In the genomic region with DNA sequence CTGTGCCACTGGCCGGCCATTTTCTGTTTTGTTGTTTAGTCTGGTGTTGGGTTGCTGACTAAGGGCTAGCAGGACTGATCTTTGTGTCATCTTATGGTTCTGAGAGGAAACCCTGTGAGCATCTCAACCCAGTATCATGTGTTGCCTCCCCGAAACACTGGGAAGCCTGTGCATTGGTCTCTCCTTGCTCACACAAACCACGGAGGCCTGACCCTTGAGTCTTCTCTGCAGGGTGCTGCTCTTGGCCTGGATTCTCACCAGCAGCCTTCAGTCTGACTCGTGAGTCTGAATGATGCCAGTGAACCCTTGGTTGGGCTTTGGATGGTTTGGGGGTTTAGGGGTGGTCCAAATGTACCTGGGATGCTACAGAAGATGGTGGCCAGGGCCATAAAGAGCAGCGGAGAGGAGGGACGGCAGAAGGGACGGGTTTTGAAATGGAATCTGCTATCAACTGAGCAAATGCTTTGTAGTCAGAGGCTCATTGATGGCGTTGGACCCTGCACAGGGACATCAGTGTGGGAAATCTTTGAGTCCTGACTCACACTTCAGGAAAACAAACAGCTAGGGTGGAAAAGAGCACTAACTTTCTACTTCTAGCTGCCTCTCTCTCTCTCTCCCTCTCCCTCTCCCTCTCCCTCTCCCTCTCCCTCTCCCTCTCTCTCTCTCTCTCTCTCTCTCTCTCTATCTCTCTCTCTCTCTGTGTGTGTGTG, we compare ENCODE assay signal across 26 mouse cellular contexts. TPM values are rescaled to one million over a fixed set of nuclear protein-coding genes. Genes with fewer than 3 reads are reported as not detected.
DNase-seq lines count a peak whose midpoint lies in the region; ATAC-seq and TF ChIP-seq lines count a peak whose summit lies in the region.
"Had no signal": no experiment of that assay in that cellular context is flagged by ENCODE, and none has a peak within 500 bp of the region (broad histone marks: within the 10 kb centered on the region; RNA-seq: fewer than 3 reads in every experiment).

No protein-coding gene starts in this region.

- no peak overlapping the region for H3K4me2 ChIP-seq in hindbrain, embryonic 11.5 days (replicated peaks; ENCODE audit: low read depth, low read length)
- H3K4me2 ChIP-seq in forebrain, embryonic 14.5 days (ENCODE audit: low read length), result no peak overlapping the region

- DNase-seq in 3T3-L1 (ENCODE audit: low read depth, low spot score), result peak; percentile 78
- peak; percentile 62 for DNase-seq in Muller cell, postnatal 12 days (ENCODE audit: inconsistent ontology term)
- DNase-seq in NIH3T3 (ENCODE audit: low read depth), result peak; percentile 76
- DNase-seq in hindbrain, embryonic 11.5 days (ENCODE audit: low spot score), result no peak
- DNase-seq in right cerebral cortex, postnatal 4 days, result no peak
- DNase-seq in forebrain, embryonic 14.5 days (ENCODE audit: low spot score), result no peak
- DNase-seq in gastrocnemius, postnatal 10 days, result no peak
- DNase-seq: adrenal gland, adult 2 months; adrenal gland, adult 8-10 months; adrenal gland, postnatal 10 days; adrenal gland, postnatal 14 days; adrenal gland, postnatal 25 days; B cell, adult 2 months; cerebellum, adult 11 months; cerebellum, adult 11-12 months; cerebellum, adult 18-20 months; cerebellum, adult 2 months; cerebellum, adult 8-10 months had no signal

- WGBS in hindbrain, embryonic 11.5 days, result 77% methylated on average over 8 of the region's 8 CpGs
- 75% methylated on average over 8 of the region's 8 CpGs for WGBS in forebrain, embryonic 14.5 days

- H3K9me3 ChIP-seq in hindbrain, embryonic 11.5 days (ENCODE audit: control insufficient read depth, low read length), result no peaks in the 10 kb centered on the region
- H3K9me3 ChIP-seq in forebrain, embryonic 14.5 days (replicated peaks; ENCODE audit: control insufficient read depth, low read length), result no peaks in the 10 kb centered on the region
- H3K9me3 ChIP-seq: G1E had no signal

- no peak for TF ChIP-seq CTCF in embryonic fibroblast, embryonic 13.5 days (IDR thresholded peaks at IDR 0.05; ENCODE audit: borderline replicate concordance, insufficient read depth, low read length)

- no peak for TF ChIP-seq POLR2A in embryonic fibroblast, embryonic 13.5 days (IDR thresholded peaks at IDR 0.05; ENCODE audit: low read depth, low read length)

- no peak overlapping the region for H3K9ac ChIP-seq in hindbrain, embryonic 11.5 days (ENCODE audit: low read depth, low read length)
- no peak overlapping the region for H3K9ac ChIP-seq in forebrain, embryonic 14.5 days (ENCODE audit: low read length)

- no peaks in the 10 kb centered on the region for H3K27me3 ChIP-seq in hindbrain, embryonic 11.5 days (ENCODE audit: control insufficient read depth, insufficient read depth, low read length)
- no peaks in the 10 kb centered on the region for H3K27me3 ChIP-seq in forebrain, embryonic 14.5 days (replicated peaks; ENCODE audit: control insufficient read depth, insufficient read depth, low read length)
- H3K27me3 ChIP-seq: CH12.LX, Patski had no signal

- peaks cover 2% of the 10 kb centered on the region; the same call in 1 of the 2 replicates for H3K4me1 ChIP-seq in embryonic fibroblast, embryonic 13.5 days (ENCODE audit: control insufficient read depth, insufficient read depth, low read length)
- H3K4me1 ChIP-seq in hindbrain, embryonic 11.5 days (replicated peaks; ENCODE audit: control insufficient read depth, insufficient read depth, low read length), result no peaks in the 10 kb centered on the region
- H3K4me1 ChIP-seq in forebrain, embryonic 14.5 days (ENCODE audit: control insufficient read depth, insufficient read depth, low read length), result no peaks in the 10 kb centered on the region

- ATAC-seq in hindbrain, embryonic 11.5 days (ENCODE audit: low FRiP score), result no peak
- ATAC-seq in forebrain, embryonic 14.5 days, result no peak
- ATAC-seq: activated CD4-positive, CD25-positive, alpha-beta regulatory T cell, adult 4 months; CD4-positive, CD25-positive, alpha-beta regulatory T cell, adult 4 months; Patski had no signal

- H3K36me3 ChIP-seq in hindbrain, embryonic 11.5 days (ENCODE audit: control insufficient read depth, insufficient read depth, low read length), result no peaks in the 10 kb centered on the region
- H3K36me3 ChIP-seq in forebrain, embryonic 14.5 days (ENCODE audit: control insufficient read depth, insufficient read depth, low read length), result no peaks in the 10 kb centered on the region
- H3K36me3 ChIP-seq: G1E had no signal

- H3K4me3 ChIP-seq in embryonic fibroblast, embryonic 13.5 days (ENCODE audit: insufficient read depth, low read length), result no peak overlapping the region
- H3K4me3 ChIP-seq in hindbrain, embryonic 11.5 days (ENCODE audit: low read depth, low read length), result no peak overlapping the region
- no peak overlapping the region for H3K4me3 ChIP-seq in forebrain, embryonic 14.5 days (ENCODE audit: low read depth, low read length)

- peak overlapping the region; percentile 63 for H3K27ac ChIP-seq in embryonic fibroblast, embryonic 13.5 days (ENCODE audit: insufficient read depth, low read length)
- no peak overlapping the region for H3K27ac ChIP-seq in hindbrain, embryonic 11.5 days (ENCODE audit: low read depth, low read length)
- no peak overlapping the region for H3K27ac ChIP-seq in forebrain, embryonic 14.5 days (ENCODE audit: low read depth, low read length)

RNA-seq across cellular contexts. Expression of gene Sde2, which starts 11.6 kb away (rescaled TPM):
- polyA plus RNA-seq in embryonic fibroblast, embryonic 13.5 days (2011; ENCODE audit: insufficient read length, low read depth, missing spikeins), result 25.9 and 28.0 TPM in 2 replicates
- polyA plus RNA-seq in hindbrain, embryonic 11.5 days (2014; fragmentation: Nextera tagmentation; extraction: Ambion mirVana), result 33.8 and 34.7 TPM in 2 replicates
- 22.7 and 25.5 TPM in 2 replicates for polyA plus RNA-seq in forebrain, embryonic 14.5 days (2014; fragmentation: Nextera tagmentation; extraction: Ambion mirVana)
- total RNA-seq in gastrocnemius, postnatal 10 days (2021), result 10 to 100 TPM in 1 of 2 experiments, 1 to 10 TPM in 1; 8.7 to 11.4 TPM

RNA-seq across cellular contexts. Expression of gene H3f3a, which starts 25.6 kb away (rescaled TPM):
- polyA plus RNA-seq in embryonic fibroblast, embryonic 13.5 days (2011; ENCODE audit: insufficient read length, low read depth, missing spikeins), result 542 and 820 TPM in 2 replicates
- 3,542 and 3,682 TPM in 2 replicates for polyA plus RNA-seq in hindbrain, embryonic 11.5 days (2014; fragmentation: Nextera tagmentation; extraction: Ambion mirVana)
- polyA plus RNA-seq in forebrain, embryonic 14.5 days (2014; fragmentation: Nextera tagmentation; extraction: Ambion mirVana), result 4,992 and 5,015 TPM in 2 replicates
- 100 to 1,000 TPM; 573 to 601 TPM for total RNA-seq in gastrocnemius, postnatal 10 days (2021)

RNA-seq across cellular contexts. Expression of gene Lefty2, which starts 53.6 kb away (rescaled TPM):
- polyA plus RNA-seq in embryonic fibroblast, embryonic 13.5 days (2011; ENCODE audit: insufficient read length, low read depth, missing spikeins), result not detected in 2 replicates
- polyA plus RNA-seq in hindbrain, embryonic 11.5 days (2014; fragmentation: Nextera tagmentation; extraction: Ambion mirVana), result not detected in 2 replicates
- polyA plus RNA-seq in forebrain, embryonic 14.5 days (2014; fragmentation: Nextera tagmentation; extraction: Ambion mirVana), result 2.4 and 2.5 TPM in 2 replicates
- not detected for total RNA-seq in gastrocnemius, postnatal 10 days (2021)
- total RNA-seq: CH12.LX, MEL had no signal
- polyA plus RNA-seq: activated CD4-positive, CD25-positive, alpha-beta regulatory T cell, adult 4 months; C2C12; CD4-positive, CD25-positive, alpha-beta regulatory T cell, adult 4 months; G1E had no signal

Comparison
In these comparisons a context has a peak if more than half of its experiments do, and no peak if none do; other contexts are left out.
1. DNase-seq: peak in 3T3-L1 (single experiment), Muller cell, postnatal 12 days (single experiment) and NIH3T3 (single experiment); none in hindbrain, embryonic 11.5 days (single experiment), right cerebral cortex, postnatal 4 days (single experiment), forebrain, embryonic 14.5 days (single experiment) and gastrocnemius, postnatal 10 days (single experiment).